Mouse (Mus musculus) right cerebral cortex, postnatal 4 days (tissue): ENCODE results near the gene Uvrag.

ENCODE experiments used
- DNase-seq: peaks from one replicate; pipeline ENCODE4 v3.0.0-alpha.2; 2022

Uvrag gene

GRCm38 (mm10) chr7:98873316-98873715 lies 267.6 kb downstream of the Uvrag start:
- no peak for DNase-seq

- DNase-seq, result no peak
Measured at GRCm38 (mm10) chr7:98871882-98872281, 269.1 kb downstream of the Uvrag start.

- DNase-seq, result no peak
Measured at GRCm38 (mm10) chr7:98870791-98871190, 270.1 kb downstream of the Uvrag start.

GRCm38 (mm10) chr7:98869070-98869469 lies 271.9 kb downstream of the Uvrag start:
- no peak for DNase-seq

GRCm38 (mm10) chr7:98867794-98868150 lies 273.2 kb downstream of the Uvrag start:
- DNase-seq, result no peak

GRCm38 (mm10) chr7:98867053-98867793 lies 273.7 kb downstream of the Uvrag start:
- no peak for DNase-seq

- no peak for DNase-seq
Measured at GRCm38 (mm10) chr7:98863969-98864718, 276.8 kb downstream of the Uvrag start.

- DNase-seq, result no peak
Measured at GRCm38 (mm10) chr7:98862994-98863393, 277.9 kb downstream of the Uvrag start.

- no peak for DNase-seq
Measured at GRCm38 (mm10) chr7:98861002-98861401, 279.9 kb downstream of the Uvrag start.

- DNase-seq, result no peak
Measured at GRCm38 (mm10) chr7:98857094-98857493, 283.8 kb downstream of the Uvrag start.

- DNase-seq, result no peak
Measured at GRCm38 (mm10) chr7:98856128-98856527, 284.8 kb downstream of the Uvrag start.

GRCm38 (mm10) chr7:98855388-98855787 lies 285.6 kb downstream of the Uvrag start:
- no peak for DNase-seq

GRCm38 (mm10) chr7:98853806-98854205 lies 287.1 kb downstream of the Uvrag start:
- no peak for DNase-seq

GRCm38 (mm10) chr7:98852950-98853650 lies 287.8 kb downstream of the Uvrag start:
- no peak for DNase-seq

- DNase-seq, result no peak
Measured at GRCm38 (mm10) chr7:98851220-98851619, 289.7 kb downstream of the Uvrag start.

- no peak for DNase-seq
Measured at GRCm38 (mm10) chr7:98850388-98850787, 290.6 kb downstream of the Uvrag start.

GRCm38 (mm10) chr7:98848899-98849640 lies 291.9 kb downstream of the Uvrag start:
- DNase-seq, result no peak

GRCm38 (mm10) chr7:98843649-98844048 lies 297.3 kb downstream of the Uvrag start:
- no peak for DNase-seq

- DNase-seq, result no peak
Measured at GRCm38 (mm10) chr7:98842997-98843396, 297.9 kb downstream of the Uvrag start.

- no peak for DNase-seq
Measured at GRCm38 (mm10) chr7:98841802-98842201, 299.1 kb downstream of the Uvrag start.

- no peak for DNase-seq
Measured at GRCm38 (mm10) chr7:98840771-98841170, 300.2 kb downstream of the Uvrag start.

- DNase-seq, result no peak
Measured at GRCm38 (mm10) chr7:98839312-98839711, 301.6 kb downstream of the Uvrag start.

- DNase-seq, result peak; percentile 61
Measured at GRCm38 (mm10) chr7:98838729-98839141, 302.2 kb downstream of the Uvrag start.
